Mouse (Mus musculus) spleen, adult 12 weeks (tissue): ENCODE measurements around the gene Dusp2.
A peak's percentile ranks its signal among the peaks of the same experiment; 100 is the strongest.

ENCODE experiments used
- DNase-seq: peaks from one replicate; pipeline ENCODE4 v3.0.0; 2022; ENCODE audit warnings: low spot score

The Dusp2 gene

DNA sequence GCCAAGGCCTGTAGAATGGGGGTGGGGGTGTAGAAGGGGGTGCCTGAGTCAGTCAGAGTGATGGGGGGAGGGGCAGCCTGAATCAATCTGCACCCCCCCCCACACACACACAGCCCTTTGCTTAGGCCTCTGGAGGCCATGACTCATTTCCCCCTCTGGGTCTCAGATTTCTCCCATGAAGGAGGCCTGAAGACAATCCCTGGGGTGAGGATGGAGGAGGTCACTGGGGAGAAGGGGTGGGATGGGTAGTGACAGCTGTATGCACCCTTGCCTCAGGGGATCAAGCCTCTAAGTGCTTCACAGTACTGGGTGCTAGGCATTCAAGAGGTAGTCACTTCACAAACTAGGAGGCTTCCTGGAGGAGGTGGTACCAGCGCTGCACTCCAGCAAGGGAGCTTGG is 12.3 kb upstream of the Dusp2 start:
- DNase-seq = no peak

DNA sequence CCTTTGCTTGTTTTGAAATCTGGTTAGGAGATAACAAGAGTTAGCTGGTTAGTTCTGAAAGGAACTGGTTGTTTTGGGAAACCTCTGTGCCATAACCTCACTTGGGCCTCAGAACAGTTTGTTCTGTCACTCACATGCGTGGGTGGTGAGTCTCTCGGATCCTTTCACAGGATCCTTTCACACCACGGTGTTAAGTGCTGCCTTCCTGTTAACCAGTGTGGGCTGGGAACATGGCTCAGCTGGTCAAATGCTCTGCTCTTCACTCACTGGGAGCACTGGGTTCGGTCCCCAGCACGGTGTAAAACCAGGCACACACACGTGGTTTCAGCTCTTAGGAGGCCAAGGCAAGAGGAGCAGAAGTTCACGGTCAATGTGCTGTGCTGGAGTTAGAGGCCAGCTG is 11.5 kb upstream of the Dusp2 start:
- no peak for DNase-seq

- no peak for DNase-seq
Measured at GRCm38 (mm10) chr2:127328090-127328851, 7.7 kb upstream of the Dusp2 start.

- no peak for DNase-seq
Measured at GRCm38 (mm10) chr2:127332807-127333570, 3.0 kb upstream of the Dusp2 start.

- DNase-seq = no peak
Measured at GRCm38 (mm10) chr2:127333945-127334603, 1.9 kb upstream of the Dusp2 start.

GRCm38 (mm10) chr2:127335078-127335541 is 849 bp upstream of the Dusp2 start:
- peak; percentile 63 for DNase-seq

GRCm38 (mm10) chr2:127336497-127336832 is 506 bp downstream of the Dusp2 start:
- no peak for DNase-seq

GRCm38 (mm10) chr2:127336885-127337284 is 926 bp downstream of the Dusp2 start:
- DNase-seq = no peak

GRCm38 (mm10) chr2:127337531-127337930 is 1.6 kb downstream of the Dusp2 start:
- no peak for DNase-seq

- DNase-seq = peak; percentile 37
Measured at GRCm38 (mm10) chr2:127338012-127338411, 2.1 kb downstream of the Dusp2 start.

DNA sequence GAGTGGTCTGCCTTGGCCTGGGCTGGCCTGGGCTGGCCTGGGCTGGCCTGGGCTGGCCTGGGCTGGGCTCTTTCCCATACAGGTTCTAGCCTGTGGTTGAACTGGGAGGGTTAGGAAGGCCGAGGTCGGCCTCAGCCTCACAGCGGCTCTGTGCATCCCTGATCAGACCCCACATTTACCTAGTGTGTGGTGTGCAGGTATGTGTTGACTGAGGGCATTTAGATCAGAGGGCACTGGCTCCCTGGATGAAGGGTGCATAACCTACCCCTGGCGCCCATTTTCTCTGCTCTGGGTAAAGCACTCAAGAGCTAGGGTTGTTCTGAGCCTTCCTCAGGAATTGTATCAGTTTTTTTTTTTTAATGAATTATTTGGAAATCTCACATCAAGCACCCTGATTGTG is 2.5 kb downstream of the Dusp2 start, which contains the start of gene Astl:
Astl (plus strand) TSS at position 224 of the 400 bp plus-strand sequence.
- no peak for DNase-seq

GRCm38 (mm10) chr2:127338833-127339232 is 2.9 kb downstream of the Dusp2 start:
- no peak for DNase-seq

GRCm38 (mm10) chr2:127339262-127339661 is 3.3 kb downstream of the Dusp2 start:
- DNase-seq = no peak

DNA sequence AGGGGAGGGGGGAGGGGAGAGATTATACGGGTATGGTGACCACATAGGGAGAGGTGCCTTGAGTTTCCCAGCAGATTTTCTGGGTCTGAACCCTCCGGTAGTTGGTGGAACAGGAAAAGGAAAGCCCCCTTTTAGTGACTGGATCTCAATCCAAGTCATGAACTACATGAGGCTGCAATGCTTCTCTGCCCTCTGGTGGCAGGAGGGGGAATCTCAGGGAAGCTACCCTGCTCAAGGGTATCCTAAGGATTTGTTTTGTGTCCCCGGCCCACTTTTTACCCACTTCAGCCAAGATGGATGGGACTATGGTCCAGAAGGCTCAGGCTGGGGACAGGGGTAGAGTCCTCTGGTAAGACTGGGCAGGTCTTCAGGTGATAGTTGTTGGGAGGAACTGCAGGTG is 5.2 kb downstream of the Dusp2 start:
- no peak for DNase-seq

GRCm38 (mm10) chr2:127346334-127346733 is 10.4 kb downstream of the Dusp2 start:
- DNase-seq = no peak

DNA sequence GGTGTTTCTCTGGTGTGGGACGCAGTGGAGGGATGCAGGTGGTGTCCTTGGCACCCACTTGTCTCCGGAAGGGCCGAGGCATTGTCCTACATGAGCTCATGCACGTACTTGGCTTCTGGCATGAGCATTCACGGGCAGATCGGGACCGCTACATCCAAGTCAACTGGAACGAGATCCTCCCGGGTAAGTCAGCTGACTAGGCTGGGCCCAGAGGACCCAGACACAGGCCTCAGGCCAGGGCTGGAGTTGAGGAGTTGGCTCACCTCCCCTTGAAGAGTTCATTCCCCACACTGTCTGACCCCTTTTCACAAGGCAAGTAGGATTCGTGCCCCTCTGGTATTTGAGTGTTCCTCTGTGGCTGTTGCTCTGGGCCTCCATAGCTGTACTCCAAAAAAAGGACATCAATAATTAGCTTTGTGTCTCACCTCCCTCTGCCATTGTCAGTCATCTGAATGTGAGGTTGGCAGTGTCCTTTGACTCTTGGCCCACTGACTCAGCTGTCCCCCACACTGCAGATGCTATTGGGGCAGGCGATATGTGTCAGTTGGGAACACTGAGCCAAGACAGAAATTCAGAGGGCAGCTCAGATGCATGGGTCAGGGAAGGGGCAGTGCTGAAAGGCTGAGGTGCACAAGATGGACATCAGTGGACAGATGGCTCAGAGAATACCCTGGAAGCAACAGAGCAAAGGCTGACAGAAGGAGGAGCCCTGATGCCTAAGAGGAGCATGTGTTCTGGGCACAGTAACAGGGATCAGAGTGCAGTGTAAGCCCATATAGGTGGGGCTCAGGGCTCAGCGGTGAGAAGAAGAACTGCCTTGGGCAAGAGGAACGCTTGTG is 11.4 kb downstream of the Dusp2 start:
- no peak for DNase-seq

GRCm38 (mm10) chr2:127353881-127354280 is 17.9 kb downstream of the Dusp2 start:
- no peak for DNase-seq

- peak; percentile 38 for DNase-seq
Measured at GRCm38 (mm10) chr2:127362459-127363281, 26.7 kb downstream of the Dusp2 start, which contains the start of gene Adra2b. Adra2b (plus strand) TSS chr2:127363208.

DNA sequence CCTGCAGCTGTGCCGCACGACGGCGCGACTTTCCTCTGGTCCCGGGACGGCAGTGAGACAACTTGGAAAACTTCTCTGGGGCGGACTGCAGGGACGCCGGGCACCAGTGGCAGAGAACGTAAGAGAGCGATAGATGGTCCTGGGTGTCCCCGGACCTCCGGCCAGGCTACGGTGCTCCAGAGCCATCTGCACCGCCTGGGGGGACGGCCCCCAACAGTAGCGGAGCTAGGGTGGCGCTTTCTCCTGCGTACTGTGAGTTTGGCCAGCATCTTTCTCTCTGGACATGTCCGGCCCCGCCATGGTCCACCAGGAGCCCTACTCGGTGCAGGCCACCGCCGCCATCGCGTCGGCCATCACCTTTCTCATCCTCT is 27.3 kb downstream of the Dusp2 start:
- DNase-seq = no peak

DNA sequence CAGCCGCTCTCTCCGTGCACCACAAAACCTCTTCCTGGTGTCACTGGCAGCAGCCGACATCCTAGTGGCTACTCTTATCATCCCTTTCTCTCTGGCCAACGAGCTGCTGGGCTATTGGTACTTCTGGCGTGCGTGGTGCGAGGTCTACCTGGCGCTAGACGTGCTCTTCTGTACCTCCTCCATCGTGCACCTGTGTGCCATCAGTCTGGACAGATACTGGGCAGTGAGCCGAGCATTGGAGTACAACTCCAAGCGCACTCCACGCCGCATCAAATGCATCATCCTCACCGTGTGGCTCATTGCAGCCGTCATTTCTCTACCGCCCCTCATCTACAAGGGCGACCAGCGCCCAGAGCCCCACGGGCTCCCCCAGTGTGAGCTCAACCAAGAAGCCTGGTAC is 27.7 kb downstream of the Dusp2 start:
- no peak for DNase-seq

DNA sequence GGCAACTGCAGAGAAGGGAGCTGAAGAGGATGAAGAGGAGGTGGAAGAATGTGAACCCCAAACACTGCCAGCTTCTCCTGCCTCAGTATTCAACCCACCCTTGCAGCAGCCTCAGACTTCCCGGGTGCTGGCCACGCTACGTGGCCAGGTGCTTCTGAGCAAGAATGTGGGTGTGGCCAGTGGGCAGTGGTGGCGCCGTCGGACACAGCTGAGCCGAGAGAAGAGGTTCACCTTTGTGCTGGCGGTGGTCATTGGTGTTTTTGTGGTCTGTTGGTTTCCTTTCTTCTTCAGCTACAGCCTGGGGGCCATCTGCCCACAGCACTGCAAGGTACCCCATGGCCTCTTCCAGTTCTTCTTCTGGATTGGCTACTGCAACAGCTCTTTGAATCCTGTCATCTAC is 28.5 kb downstream of the Dusp2 start:
- DNase-seq = no peak
